Mouse (Mus musculus) c-Kit-positive CD71-positive TER-119-negative erythroid progenitor cells, embryonic 14.5 days (primary cell): Measurements from ENCODE around the gene Slc9a8.

Experiments used
- DNase-seq: peaks from one replicate; pipeline ENCODE4 v3.0.0-alpha.2; 2013; ENCODE audit warnings: low read depth

The Slc9a8 gene

DNA sequence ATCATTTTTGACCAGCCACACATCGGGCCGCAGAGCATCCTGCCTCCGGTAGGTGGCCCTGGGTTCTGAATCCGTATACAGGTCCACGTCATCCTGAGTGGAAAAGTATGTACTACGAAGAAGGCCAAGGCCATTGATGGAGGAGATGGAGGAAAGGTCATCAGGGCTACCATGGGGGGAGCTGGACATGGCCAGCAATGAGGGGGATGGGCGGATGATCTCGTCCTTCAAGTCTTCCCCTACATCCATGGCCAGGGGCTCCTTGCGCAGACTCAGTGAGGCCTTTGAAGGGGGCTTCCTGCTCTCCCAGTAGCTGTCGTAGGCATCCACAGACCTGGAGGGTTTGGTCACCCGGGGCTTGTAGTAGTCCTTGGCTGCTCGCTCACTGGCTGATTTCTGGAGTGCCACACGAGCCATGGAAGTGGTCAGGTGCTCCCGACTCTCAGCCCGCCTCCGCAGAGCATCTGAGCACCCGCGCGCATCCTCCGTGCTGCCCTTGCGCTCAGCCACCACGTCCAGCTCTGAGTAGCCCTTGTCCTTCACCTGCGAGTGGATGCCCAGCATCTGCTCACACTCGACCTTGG, 62.4 kb downstream of the Slc9a8 start:
- no peak for DNase-seq

DNA sequence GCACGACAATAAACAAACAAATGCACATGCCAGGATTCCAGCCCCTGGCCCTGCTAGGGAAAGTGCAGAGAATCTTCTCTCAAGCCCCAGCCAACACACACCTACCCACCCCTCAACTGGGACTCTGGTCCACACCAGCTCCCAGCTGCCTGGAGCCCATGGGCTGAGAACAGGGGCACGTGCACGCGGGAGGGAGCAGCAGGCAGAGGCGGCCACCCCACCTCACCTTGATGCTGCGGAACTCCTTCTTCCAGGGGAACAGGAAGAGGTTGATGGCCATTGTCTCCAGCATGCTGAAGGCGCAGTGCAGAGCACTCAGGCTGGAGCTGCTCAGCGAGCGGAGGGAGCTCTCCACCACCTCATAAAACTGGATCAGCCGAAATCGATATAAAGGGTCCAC, 63.4 kb downstream of the Slc9a8 start:
- no peak for DNase-seq

DNA sequence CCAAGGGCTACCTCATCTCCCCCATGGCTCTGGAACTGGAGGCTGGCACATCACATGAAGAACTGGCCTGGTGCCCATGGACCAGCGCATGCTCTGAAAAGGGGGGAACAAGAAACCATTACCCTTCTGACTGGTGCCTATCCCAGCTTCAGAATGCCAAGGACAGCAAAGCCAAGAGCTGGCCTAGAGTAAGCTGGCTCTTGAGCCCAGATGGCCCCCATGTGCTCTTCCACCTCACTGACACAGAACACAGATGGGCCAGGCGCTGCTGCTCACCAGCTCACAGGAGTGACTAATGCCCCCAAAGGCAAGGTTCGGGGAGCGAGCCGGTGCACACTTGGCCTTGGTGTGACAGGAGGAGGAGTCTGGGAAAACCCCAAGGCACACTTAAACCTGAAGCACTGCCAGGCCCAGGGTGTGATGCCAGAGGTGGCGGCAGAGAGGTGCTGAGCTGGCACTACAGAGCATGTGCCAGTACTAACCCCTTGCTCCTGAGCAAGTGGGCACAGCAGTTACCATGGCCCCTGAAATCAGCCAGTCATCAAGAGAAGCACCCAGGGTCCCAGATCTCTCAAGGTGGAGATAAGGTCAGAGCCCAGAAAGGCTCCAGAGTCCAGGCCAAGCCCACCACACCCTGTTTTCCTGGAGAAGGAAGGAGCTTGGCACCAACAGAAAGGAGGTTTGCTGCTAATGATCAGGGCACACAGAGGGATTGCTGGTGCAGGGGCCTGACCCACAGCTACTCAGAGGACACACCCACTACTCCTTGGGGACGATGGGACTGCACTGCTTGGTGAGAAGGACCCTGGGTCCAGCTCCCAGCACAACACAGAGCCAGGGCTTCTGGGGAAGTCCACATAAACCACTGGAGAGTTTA, 64.2 kb downstream of the Slc9a8 start:
- no peak for DNase-seq

DNA sequence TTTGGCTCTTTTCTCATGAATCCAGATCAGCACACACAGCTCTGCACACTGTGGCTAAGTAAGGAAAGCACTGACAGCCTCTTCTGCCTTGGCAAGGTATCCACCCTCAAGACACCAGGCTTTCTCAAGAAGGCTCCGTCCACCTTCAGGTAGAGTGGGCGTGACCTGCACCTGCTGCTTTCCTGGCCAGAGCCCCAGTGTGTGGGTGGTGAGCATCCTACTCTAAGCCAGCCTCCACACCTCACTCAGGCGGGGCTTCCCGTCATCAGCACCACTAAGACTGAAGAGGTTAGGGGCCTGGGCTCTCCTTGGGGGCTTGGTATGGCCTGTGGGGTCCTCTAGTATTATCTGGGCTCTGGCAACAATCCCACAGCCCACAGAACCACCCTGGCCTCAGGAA, 65.1 kb downstream of the Slc9a8 start:
- DNase-seq: no peak

DNA sequence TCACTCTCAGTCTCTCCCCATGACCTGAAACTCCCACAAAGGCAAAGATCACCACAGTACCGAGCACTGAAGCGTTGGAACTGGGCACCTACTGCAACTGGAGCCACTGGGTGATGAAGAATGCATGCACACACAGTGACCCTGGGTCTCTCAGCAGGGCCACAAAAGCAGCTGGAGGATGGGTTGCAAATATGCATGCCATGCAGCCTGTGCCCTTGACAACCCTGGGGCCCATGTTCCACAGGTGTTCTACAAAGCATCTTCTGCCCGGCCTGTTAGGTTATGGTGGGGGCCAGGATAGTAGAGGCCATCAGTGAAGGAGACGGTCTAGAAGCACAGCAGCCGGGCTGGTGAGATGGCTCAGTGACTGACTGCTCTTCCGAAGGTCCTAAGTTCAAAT, 66.0 kb downstream of the Slc9a8 start:
- DNase-seq: no peak

DNA sequence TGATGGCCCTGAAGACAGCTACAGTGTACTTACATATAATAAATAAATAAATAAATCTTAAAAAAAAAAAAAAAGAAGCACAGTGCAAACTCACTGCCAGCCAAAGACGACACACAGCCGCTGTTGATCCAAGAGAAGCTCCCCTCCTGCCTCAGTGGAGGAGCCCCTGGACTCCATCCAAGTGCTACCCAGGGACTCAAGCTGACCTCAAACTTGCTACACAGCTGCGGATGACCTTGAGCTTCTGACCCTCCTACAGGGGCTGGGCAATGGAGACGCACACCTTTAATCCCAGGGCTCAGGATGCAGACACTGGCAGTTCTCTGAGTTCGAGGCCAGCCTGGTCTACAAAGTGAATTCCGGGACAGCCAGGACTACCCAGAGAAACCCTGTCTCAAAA, 66.5 kb downstream of the Slc9a8 start:
- DNase-seq: no peak

DNA sequence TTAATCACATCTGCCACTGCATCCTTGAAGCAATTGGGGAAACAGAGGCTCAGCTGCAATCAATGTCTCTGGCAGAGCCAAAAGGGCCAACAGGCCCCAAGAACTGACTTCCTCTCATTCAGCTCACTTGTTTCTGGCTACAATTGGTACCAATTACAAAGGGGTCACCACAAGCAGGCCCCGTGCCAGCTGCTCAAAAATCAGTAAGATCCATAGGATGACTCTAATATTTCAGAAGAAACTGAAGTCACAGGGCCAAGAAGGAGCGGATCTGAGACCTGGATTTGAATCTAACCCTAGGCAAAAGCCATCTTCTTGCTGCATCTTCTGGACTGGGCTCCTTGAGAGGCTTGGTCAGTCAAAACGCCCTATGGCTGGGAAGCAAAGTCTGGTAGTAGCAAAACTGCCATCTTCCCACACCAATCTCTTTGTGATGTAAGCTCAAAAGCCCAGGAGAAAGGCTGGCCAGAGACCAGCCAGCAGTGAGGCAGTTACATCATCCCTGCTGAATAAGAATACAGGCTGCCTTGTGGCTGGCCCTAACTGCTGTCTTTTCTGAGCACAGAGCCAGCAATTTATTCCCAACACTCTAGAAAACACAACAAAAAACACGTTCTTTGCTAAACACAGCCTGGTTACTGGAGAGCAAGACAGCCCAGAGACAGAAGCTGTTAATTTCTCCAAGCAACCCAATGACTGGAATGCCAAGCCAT, 69.5 kb downstream of the Slc9a8 start:
- DNase-seq: no peak

DNA sequence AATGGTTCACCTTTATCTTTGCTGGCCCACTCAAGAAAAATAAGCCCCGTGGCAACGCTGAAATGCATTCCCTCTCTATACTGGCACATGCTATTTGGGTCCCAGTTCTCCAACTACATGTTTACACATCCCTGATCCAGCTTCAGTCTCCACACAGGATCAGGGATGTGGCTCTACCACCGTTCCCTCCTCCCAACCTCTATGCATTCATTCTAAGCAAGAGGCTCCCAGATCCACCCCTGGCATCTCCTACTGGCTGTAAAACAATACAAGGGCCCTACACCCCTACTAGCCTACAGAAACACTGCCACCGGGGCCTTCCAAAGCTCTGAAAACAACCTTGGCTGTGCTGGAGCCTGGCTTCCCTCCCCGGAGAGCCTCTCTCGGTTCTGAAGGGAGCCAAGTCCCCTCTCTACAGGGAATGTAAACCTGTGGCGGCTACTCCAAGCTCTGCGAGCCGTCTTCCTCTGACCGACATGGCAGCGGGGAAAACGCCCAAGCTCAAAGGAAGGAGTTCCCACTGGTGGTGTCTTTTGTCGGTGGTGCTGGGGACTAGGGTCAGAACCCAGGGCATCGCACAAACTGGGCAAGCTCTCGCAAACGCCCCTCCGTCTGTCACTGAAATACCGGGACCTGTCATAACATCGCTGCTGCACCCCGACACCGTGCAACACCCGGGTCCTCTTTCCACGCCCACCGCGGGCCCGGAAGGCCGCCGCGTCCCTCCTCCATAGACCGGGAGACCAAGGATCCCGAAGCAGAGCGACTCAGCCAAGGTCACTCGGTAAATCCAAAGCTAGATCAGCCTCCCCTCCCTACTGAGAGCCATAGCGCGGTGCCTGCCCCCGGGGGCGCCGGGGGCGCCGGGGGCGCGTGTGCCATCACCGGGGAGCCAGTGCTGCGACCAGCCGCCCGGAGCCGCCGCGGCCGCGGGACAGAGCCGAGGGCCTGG, 70.5 kb downstream of the Slc9a8 start, which contains the start of gene Rnf114:
Gene Rnf114 (plus strand): TSS at position 889 of the 952 bp plus-strand sequence.
- DNase-seq: no peak

DNA sequence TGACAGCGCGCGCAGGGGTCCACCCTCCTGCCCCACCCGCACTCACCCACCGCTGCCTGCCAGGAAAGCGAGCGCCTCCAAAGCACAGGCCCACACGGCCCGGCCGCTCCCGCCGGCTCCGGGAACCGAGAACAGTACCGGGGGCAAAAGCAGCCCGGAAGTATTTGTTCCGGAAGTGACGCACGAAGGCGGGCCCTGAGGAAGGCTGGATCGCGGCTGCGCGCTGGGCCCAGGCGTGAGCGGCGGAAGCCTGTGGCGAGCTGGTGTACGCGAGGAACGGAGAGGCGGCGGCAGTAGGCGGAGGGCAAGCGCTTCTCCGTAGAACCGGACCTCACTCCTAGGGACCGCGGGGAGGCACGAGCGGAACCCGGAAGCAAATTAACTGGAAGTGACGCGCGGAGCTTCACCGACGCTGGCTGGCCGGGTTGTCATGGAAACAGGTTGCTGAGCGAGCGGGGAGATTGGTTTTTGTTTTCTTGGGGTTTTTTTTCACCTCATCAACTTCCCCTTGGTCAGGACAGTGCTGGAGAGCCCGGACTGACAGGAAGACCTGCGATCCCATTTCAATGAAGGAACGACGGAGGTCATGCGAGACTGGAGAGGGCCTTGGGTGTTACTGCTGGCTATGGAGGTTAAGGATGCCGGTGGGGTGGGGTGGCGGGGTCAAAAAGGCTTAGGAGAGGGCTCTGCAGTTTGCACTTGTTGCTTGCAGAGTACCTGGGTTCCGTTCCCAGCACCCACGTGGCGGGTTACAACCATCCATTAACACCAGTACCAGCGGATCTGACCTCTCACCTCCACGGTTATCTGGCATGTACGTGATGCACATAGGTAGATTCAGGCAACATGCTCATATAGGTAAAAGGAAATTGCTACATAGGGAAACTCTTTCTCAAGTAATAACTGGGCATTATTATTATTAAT, 71.5 kb downstream of the Slc9a8 start, which contains the start of gene Spata2:
Gene Spata2 (minus strand): TSS at position 175 of the 924 bp plus-strand sequence.
- peak; percentile 83 for DNase-seq

DNA sequence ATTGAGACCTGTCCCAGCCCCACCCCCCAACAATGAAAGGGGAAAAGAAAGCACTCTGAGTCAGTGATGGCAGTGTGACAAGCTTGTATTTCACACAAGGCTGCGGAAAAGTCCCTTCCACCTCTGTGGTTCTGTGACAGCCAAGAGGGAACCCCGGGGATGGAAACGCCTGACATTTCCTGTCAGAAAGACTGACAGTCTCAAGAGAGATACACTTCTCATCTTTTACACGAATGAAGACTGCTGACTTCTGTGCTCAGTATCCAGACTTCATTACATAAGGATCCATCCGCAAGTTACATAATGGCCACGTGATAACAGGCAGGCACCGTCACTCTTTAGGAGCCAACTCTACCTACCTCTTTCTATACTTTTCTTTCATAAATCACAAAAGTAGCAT, 74.9 kb downstream of the Slc9a8 start:
- no peak for DNase-seq

DNA sequence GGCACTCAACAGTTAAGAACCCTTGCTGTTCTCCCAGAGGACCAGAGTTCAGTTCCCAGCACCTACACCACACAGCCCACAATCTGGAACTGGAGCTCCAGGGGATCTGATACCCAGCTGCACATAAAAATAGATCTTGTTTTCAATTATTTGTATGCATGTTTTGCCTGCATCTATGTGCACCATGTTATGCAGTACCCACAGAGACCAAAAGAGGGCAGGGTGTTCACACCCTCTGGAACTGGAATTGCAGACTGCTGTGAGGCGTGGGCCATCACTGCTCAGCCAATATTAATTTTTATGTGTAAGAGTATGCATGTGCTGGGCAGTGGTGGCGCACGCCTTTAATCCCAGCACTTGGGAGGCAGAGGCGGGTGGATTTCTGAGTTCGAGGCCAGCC, 75.8 kb downstream of the Slc9a8 start:
- no peak for DNase-seq

DNA sequence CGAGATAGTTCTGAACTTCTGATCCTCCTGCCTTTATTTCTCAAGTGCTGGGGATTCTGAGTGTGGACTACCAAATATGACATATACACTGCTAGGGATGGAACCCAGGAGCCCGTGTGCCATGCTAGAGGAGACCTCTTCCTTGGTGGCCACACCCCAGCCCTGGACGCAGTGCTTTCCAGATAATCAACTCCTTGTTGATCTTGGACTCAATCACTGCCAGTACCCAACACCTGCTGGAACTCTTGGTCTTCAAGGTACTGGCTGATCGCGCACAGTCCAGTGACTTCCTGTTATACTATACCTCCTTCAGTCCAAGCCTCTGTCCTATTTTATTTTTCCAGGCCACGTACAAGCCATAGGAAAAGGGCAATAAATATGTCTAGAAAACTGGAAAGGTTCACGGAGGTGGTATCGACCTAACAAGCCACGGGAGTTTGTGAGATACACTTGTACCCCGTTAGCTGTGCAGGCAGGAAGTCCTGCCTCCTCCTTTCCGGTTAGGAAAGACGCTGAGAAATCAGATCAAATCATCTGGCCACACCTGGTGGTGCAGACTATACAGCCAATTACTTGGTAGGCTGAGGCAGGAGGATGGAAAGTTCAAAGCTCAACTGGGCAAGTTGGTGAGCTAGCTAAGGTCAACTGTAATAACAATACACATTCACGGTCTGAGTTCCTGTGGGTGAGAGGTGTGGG, 81.2 kb downstream of the Slc9a8 start:
- no peak for DNase-seq

DNA sequence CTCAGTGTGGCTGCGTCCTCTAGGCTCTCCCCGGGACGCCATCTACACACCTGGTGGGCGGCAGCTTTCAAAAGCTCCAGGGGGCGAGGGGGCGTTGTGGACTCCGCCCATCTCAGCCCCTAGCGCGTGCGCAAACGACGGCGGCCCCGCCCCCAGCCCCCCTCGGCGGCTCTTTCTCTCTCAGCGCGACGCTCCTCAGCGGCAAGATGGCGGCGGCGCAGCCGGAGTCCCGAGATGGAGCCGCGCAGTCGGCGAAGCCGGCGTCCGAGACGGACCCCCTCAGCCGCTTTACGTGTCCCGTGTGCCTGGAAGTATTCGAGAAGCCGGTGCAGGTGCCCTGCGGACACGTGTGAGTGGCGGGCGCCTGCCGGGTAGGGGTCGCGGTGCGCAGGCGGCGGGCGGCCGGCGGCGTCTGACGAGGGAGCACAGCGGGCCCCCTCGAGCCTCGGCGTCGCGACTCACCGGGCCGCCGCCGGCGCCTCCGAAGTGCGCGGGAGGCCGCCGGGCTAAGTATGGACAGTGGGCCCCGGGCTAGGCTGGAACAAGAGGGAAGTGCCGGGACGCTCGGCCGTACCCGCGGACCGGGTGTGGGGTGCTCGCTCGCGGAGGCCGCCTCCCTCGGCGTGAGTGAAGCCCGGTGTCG, 81.9 kb downstream of the Slc9a8 start:
- DNase-seq: no peak

DNA sequence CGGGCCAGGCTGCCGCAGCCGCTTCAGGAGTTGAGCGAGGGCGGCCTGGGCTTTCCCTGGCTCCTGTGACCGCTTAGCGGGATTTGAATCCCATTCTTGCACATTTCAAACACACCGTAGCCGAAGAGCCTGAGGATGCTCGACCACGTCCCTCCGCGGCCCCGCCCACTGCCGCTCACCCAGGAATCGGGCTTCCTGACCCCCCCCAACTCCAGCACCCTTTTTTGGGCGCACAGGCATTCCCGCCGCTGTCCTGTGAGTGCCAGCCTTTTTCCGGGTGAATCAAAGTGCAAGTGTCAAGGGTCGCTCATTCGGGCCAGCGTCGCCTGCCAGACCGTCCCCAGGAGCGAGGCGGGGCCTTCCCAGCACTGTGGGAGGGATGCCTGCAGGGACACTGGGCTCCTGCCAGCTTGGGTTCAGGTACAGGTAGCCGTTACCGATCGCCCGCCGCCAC, 82.4 kb downstream of the Slc9a8 start:
- no peak for DNase-seq

DNA sequence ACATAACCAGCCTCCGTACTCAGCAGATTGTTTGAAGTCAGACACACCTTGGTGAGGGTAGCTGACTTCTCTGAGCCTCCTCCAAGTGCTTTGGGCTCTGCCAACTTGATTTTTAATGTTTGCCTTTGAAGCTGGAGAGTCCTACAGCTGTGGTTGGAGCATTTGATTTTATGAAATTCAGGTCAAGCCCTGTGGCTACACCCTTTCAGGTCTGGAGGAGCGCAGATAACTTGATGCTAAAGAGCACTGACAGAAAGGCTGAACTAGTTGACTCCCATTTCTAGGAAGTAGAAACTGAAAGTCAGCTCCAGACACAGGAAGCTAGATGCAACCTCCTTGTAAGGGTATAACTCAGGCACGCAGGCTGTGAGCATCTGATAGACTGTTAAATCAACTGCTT, 83.6 kb downstream of the Slc9a8 start:
- peak; percentile 73 for DNase-seq

DNA sequence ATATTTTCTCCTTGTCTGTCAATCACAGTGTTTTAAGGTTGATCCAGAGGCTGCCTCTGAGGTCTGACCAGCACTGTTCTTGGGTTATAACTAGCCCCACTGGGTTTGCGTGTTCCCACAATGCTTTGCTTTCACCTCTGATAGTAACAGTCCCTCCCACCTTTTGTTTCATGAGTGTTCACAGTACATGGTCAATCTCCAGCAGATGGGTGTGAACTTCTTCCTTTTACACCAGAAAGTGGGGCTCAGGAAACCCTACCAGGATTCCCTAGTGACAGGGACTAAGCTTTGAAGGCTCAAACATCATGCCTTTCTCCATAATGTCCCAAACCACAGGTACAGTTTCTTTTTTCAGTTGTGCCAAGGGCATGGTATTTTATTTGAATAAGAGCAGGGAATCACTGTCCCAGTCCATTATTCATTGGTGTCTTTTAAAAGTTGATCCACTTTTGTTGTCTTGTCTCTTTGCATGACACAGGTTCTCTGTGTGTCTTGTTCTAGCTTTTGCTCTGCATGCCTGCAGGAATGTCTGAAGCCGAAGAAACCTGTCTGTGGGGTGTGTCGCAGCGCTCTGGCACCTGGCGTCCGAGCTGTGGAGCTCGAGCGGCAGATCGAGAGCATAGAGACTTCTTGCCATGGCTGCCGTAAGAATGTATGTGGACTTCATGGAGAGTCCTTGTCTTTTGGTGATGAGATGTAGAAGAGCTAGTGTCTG, 85.2 kb downstream of the Slc9a8 start:
- no peak for DNase-seq

DNA sequence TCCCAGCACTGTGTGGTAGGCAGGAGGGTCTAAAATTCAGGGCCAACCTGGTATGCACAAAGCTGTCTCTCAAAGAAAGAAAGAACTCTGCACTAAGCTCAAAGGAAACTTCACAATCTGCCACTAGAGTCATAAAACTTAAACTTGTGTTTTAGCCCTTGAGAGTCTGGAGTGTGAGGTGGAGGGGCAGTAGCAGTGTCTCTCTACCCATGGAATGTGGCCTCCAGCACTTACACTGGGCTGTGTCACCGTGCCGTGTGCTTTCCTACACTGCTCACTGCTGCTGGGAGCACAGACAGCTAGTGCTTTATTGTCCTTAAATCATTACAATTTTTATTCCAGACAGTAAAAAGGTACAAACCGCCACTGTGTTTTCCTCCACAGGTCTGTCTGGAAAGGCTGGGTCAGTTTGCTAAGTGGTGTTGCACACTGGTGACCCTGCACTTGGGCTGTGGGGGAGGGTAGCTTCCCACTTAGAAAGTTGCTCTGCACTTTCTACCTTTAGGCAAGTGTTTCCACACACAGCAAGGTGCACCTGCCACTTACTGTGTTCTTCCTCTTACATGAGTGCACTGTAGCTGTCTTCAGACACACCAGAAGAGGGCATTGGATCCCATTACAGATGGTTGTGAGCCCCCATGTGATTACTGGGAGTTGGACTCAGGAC, 86.3 kb downstream of the Slc9a8 start:
- DNase-seq: no peak

DNA sequence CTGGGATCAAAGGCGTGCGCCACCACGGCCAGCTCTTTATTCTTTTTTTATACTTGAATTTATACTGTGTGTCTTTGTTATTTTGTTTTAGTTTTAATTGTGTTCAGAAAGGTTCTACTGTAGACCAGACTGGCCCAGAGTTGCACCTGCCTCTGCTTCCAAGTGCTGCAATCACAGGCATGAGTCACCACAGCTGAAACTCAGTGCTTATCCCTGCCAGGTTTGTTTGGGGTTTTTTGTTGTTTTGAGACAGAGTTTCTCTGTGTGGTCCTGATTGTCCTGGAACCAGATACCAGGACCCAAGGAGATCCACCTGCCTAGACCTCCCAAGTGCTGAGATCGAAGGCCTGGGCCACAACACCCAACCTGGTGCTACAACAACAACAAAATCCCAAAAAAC, 87.1 kb downstream of the Slc9a8 start:
- DNase-seq: no peak
